Mouse (Mus musculus): Measurements from ENCODE around the gene Traip.
A peak's percentile ranks its signal among the peaks of the same experiment; 100 is the strongest.

The Traip gene

GRCm38 (mm10) chr9:107974491-107975171 lies 24.7 kb downstream of the Traip start:
- no peak for DNase-seq

- peak; percentile 24 to 37 for DNase-seq
Measured at GRCm38 (mm10) chr9:107975399-107976386, 25.8 kb downstream of the Traip start, which contains the start of gene Uba7. Gene Uba7 (plus strand): TSS chr9:107975505.

- no peak for DNase-seq
Measured at GRCm38 (mm10) chr9:107978815-107979214, 28.9 kb downstream of the Traip start.

GRCm38 (mm10) chr9:107981684-107982605 lies 32.0 kb downstream of the Traip start:
- no peak for DNase-seq

- DNase-seq = peak; percentile 63 to 72
Measured at GRCm38 (mm10) chr9:107982681-107983346, 32.9 kb downstream of the Traip start, which contains the start of gene Gm20661. Gene Gm20661 (plus strand): TSS chr9:107983058.

- DNase-seq = peak; percentile 79 to 89
Measured at GRCm38 (mm10) chr9:107983421-107983890, 33.5 kb downstream of the Traip start.

GRCm38 (mm10) chr9:107984052-107984753 lies 34.3 kb downstream of the Traip start:
- no peak for DNase-seq

GRCm38 (mm10) chr9:107984754-107985055 lies 34.8 kb downstream of the Traip start:
- DNase-seq = no peak

GRCm38 (mm10) chr9:107985131-107986119 lies 35.5 kb downstream of the Traip start, which contains the start of gene Inka1:
Gene Inka1 (minus strand): TSS chr9:107985879.
- peak; percentile 75 to 84 for DNase-seq

- peak; percentile 72 to 82 for DNase-seq
Measured at GRCm38 (mm10) chr9:107986376-107986775, 36.4 kb downstream of the Traip start.

- no peak for DNase-seq
Measured at GRCm38 (mm10) chr9:107987950-107988349, 38.0 kb downstream of the Traip start.

GRCm38 (mm10) chr9:107992197-107992596 lies 42.3 kb downstream of the Traip start, which contains the start of gene Cdhr4:
Gene Cdhr4 (plus strand): TSS chr9:107992497.
- DNase-seq = no peak

- DNase-seq = no peak
Measured at GRCm38 (mm10) chr9:107993013-107993412, 43.1 kb downstream of the Traip start.

- no peak for DNase-seq
Measured at GRCm38 (mm10) chr9:107994464-107994863, 44.5 kb downstream of the Traip start.

GRCm38 (mm10) chr9:107995513-107995912 lies 45.6 kb downstream of the Traip start:
- DNase-seq = no peak

- DNase-seq = no peak
Measured at GRCm38 (mm10) chr9:107996049-107996448, 46.1 kb downstream of the Traip start, which contains the start of gene Gm20662. Gene Gm20662 (plus strand): TSS chr9:107996349.

- DNase-seq = peak; percentile 100
Measured at GRCm38 (mm10) chr9:108001922-108002770, 52.2 kb downstream of the Traip start, which contains the start of gene Ip6k1. Gene Ip6k1 (plus strand): TSS chr9:108002501.

- DNase-seq = no peak
Measured at GRCm38 (mm10) chr9:108002778-108003530, 53.0 kb downstream of the Traip start.
